Mouse (Mus musculus) myocyte (in vitro differentiated cells): ENCODE data around the gene Hspbp1. TPM values are rescaled to one million over a fixed set of nuclear protein-coding genes. Genes with fewer than 3 reads are reported as not detected.
A peak's percentile ranks its signal among the peaks of the same experiment; 100 is the strongest.

Experiments
- H3K27me3 ChIP-seq: one replicate; pipeline ENCODE4 v1.6.1; 2011; ENCODE audit not compliant: control insufficient read depth, insufficient read depth, insufficient read length
- H3K36me3 ChIP-seq: one replicate; pipeline ENCODE4 v1.6.1; 2011; ENCODE audit not compliant: control insufficient read depth, insufficient read depth
- H3K4me2 ChIP-seq: one replicate; pipeline ENCODE4 v1.6.1; 2011; ENCODE audit warnings: low read depth, control low read depth
- H3K4me3 ChIP-seq: one replicate; pipeline ENCODE4 v1.5.1; 2011; ENCODE audit warnings: mild to moderate bottlenecking, control low read depth, moderate library complexity
- H3K79me2 ChIP-seq: one replicate; pipeline ENCODE4 v1.6.1; 2011; ENCODE audit not compliant: control insufficient read depth, insufficient read depth
- H3ac ChIP-seq: one replicate; pipeline ENCODE4 v1.6.1; 2011; ENCODE audit not compliant: control insufficient read depth, insufficient read length
- CEBPB ChIP-seq: IDR thresholded peaks from 2 replicates; pipeline ENCODE4 v1.6.1; 2011; ENCODE audit warnings: mild to moderate bottlenecking, moderate library complexity; ENCODE audit not compliant: poor library complexity, insufficient read depth, severe bottlenecking
- E2F4 ChIP-seq: IDR thresholded peaks from one replicate; pipeline ENCODE4 v1.6.1; 2011; ENCODE audit warnings: mild to moderate bottlenecking, control low read depth, moderate library complexity; ENCODE audit not compliant: insufficient read depth
- MAX ChIP-seq: IDR thresholded peaks from one replicate; pipeline ENCODE4 v1.6.1; 2011; ENCODE audit warnings: low read depth, mild to moderate bottlenecking, control low read depth
- MYOD1 ChIP-seq, 3 experiments: IDR thresholded peaks; one replicate each; pipeline ENCODE4 v1.6.1; 2011; ENCODE audit warnings: control low read depth in 2 of 3, low read depth in 2 of 3, mild to moderate bottlenecking in 2 of 3, moderate library complexity in 1 of 3; ENCODE audit not compliant: insufficient read length in 2 of 3, control insufficient read depth in 1 of 3
- MYOG ChIP-seq, 3 experiments: IDR thresholded peaks; one replicate each; pipeline ENCODE4 v1.6.1; 2011; ENCODE audit warnings: control low read depth in 2 of 3, low read depth in 2 of 3, mild to moderate bottlenecking in 2 of 3; ENCODE audit not compliant: insufficient read length in 2 of 3, control insufficient read depth in 1 of 3, insufficient read depth in 1 of 3
- POLR2A ChIP-seq: IDR thresholded peaks from one replicate; pipeline ENCODE4 v1.6.1; 2011; ENCODE audit warnings: low read depth, mild to moderate bottlenecking, control low read depth, moderate library complexity; ENCODE audit not compliant: insufficient read length
- POLR2AphosphoS2 ChIP-seq: IDR thresholded peaks from one replicate; pipeline ENCODE4 v1.6.1; 2011; ENCODE audit warnings: low read depth, control low read depth; ENCODE audit not compliant: insufficient read length
- REST ChIP-seq: IDR thresholded peaks from one replicate; pipeline ENCODE4 v1.6.1; 2011; ENCODE audit warnings: mild to moderate bottlenecking, control low read depth, moderate library complexity; ENCODE audit not compliant: insufficient read depth, insufficient read length
- SRF ChIP-seq: IDR thresholded peaks from one replicate; pipeline ENCODE4 v1.6.1; 2011; ENCODE audit warnings: low read depth; ENCODE audit not compliant: control insufficient read depth, insufficient read length
- TCF12 ChIP-seq: IDR thresholded peaks from one replicate; pipeline ENCODE4 v1.6.1; 2011; ENCODE audit warnings: mild to moderate bottlenecking, control low read depth; ENCODE audit not compliant: poor library complexity, insufficient read depth, severe bottlenecking
- TCF3 ChIP-seq: IDR thresholded peaks from one replicate; pipeline ENCODE4 v1.6.1; 2011; ENCODE audit warnings: low read depth, control low read depth; ENCODE audit not compliant: insufficient read length
- USF1 ChIP-seq: IDR thresholded peaks from one replicate; pipeline ENCODE4 v1.6.1; 2011; ENCODE audit warnings: low read depth, mild to moderate bottlenecking, control low read depth, moderate library complexity
- polyA plus RNA-seq: library from polyadenylated mRNA; unstranded; fragments of >200 nt; fragmentation: generic; extraction: Trizol; gene quantifications from one replicate; pipeline ENCODE4 v1.2.1, GENCODE M21; 2012; ENCODE audit warnings: missing spikeins

Hspbp1 gene
- polyA plus RNA-seq: 67.5 TPM

DNA sequence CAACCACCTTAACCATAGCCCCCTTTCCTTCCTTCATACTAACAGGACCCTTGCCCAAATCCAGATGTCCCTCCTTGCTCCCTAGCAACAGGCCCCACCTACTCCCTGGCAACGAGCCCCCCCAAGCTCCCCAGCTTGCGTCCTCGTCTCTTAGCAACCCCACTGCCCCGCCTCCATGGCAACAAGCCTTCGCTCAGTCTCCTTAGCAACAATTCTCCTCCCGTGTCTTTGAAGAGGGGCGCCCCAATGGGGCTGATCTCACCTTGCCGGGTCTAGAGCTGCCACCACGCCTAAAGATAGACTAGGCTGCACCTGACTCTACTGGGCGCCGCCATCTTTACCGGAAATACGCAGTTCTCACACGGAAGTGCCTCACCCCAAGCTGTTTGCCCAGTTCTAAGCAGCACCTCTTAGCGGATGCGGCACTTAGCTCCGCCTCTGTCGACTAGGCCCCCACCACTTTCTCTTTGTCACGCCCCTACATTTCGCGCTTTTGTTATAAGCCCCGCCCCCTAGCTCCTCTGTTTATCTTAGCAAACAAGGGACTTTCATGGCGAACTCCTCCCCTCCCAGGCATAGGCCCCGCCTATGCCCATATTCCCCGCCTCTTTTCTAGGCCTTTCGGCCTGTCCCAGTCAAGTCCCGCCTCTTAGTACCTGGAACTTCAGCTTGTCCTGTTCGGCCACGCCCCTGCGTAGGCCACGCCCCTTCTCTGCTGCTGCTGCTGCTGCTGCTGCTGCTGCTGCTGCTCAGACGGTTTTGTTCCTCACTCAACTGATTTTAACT, at the start of gene Hspbp1:
Gene Hspbp1, minus strand, starts transcription at position 437 of the 786 bp plus-strand sequence.
- Histone ChIP-seq H3K4me3 (peak within 1 kb of the TSS; percentile 84), H3K79me2 (no peaks in the 10 kb centered on the region), H3K27me3 (no peaks in the 10 kb centered on the region), H3K4me2 (peak within 1 kb of the TSS; percentile 89), H3K36me3 (no peaks in the 10 kb centered on the region), H3ac (no peak within 1 kb of the TSS)
- TF ChIP-seq MYOG (IDR thresholded peaks at IDR 0.05; ENCODE audit: control insufficient read depth in 1 of 3, insufficient read depth in 1 of 3, insufficient read length in 2 of 3, low read depth in 2 of 3): no peak
- no peak for TF ChIP-seq POLR2AphosphoS2
- no peak for TF ChIP-seq MAX
- peak; percentile 45 for TF ChIP-seq POLR2A

DNA sequence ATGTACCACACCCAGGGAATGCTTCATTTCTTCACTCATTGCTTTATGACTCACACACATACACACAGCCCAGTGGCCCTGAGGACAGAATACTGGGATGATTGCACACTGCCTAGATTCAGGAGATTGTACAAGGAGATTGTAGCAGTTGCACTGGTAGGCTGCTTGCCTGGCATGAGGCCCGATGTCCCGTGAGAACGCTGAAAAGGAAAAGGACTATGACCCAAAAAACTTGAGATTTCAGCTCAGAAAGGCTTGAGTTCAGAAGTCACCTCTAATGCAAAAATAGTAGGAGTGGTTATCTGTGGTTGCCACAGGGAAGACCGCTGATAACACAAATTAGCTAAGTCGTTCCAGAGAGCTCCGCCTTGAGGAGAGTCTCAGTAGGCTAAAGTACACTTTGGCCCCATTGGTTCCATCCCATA, 48.1 kb upstream of the Hspbp1 start:
- H3K4me3 ChIP-seq: no peak overlapping the region
- no peaks in the 10 kb centered on the region for H3K36me3 ChIP-seq
- no peaks in the 10 kb centered on the region for H3K27me3 ChIP-seq
- H3K4me2 ChIP-seq: no peak overlapping the region
- no peaks in the 10 kb centered on the region for H3K79me2 ChIP-seq
- no peak overlapping the region for H3ac ChIP-seq
- no peak for TF ChIP-seq TCF3
- no peak for TF ChIP-seq POLR2A
- TF ChIP-seq POLR2AphosphoS2: no peak
- TF ChIP-seq REST: no peak
- no peak for TF ChIP-seq MYOD1 (IDR thresholded peaks at IDR 0.05; ENCODE audit: control insufficient read depth in 1 of 3, insufficient read length in 2 of 3, low read depth in 2 of 3)
- no peak for TF ChIP-seq MAX
- TF ChIP-seq E2F4: no peak
- no peak for TF ChIP-seq MYOG (IDR thresholded peaks at IDR 0.05; ENCODE audit: control insufficient read depth in 1 of 3, insufficient read depth in 1 of 3, insufficient read length in 2 of 3, low read depth in 2 of 3)
- TF ChIP-seq TCF12: no peak
- TF ChIP-seq SRF: no peak
- TF ChIP-seq CEBPB: no peak
- TF ChIP-seq USF1: no peak

DNA sequence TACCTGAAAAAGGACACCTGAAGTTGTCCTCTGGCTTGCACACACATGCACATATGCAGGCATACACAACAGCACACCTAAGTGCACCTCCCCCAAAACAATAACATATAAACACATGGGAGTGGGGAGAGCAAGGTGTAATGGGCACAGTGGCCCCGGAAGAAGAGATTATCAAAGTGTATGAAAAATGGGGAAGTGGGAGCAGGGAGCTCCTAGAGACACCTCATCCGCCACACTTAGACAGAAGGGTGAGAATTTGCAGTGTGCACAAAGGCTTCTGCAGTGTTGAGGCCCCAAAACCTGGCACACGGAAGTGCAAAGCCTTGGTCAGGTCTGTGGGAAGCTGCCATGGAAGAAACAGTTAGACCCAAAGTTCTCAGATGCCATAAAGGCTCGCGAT, 46.2 kb upstream of the Hspbp1 start:
- H3K4me3 ChIP-seq: no peak overlapping the region
- no peaks in the 10 kb centered on the region for H3K79me2 ChIP-seq
- no peak overlapping the region for H3K4me2 ChIP-seq
- H3ac ChIP-seq: no peak overlapping the region
- no peaks in the 10 kb centered on the region for H3K36me3 ChIP-seq
- TF ChIP-seq SRF (no peak), CEBPB (no peak), POLR2A (no peak), REST (no peak), MYOD1 (IDR thresholded peaks at IDR 0.05; ENCODE audit: control insufficient read depth in 1 of 3, insufficient read length in 2 of 3, low read depth in 2 of 3) (no peak), TCF12 (no peak), MYOG (IDR thresholded peaks at IDR 0.05; ENCODE audit: control insufficient read depth in 1 of 3, insufficient read depth in 1 of 3, insufficient read length in 2 of 3, low read depth in 2 of 3) (no peak), E2F4 (no peak), TCF3 (no peak), USF1 (no peak), MAX (no peak), POLR2AphosphoS2 (no peak)
- no peaks in the 10 kb centered on the region for H3K27me3 ChIP-seq

DNA sequence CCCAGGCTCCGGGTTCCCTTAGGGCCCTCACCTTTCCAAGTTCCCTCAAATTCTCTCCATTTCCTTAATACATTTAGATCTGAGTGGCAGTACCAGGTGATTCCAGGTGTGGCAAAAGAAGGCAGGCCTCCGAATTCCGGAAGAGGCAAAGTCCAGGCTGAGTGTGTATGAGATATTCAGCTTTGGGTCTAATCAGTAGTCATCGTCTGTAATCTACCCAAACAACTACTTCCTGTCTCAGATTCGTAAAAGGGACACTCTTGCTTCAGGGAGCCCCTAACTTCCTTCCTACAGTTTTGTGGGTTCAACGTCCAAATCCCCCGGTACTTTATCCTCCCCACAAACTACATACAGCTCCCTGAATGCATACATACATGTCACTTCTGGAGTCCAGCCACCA, 40.3 kb upstream of the Hspbp1 start, which contains the start of gene Tmem150b:
Gene Tmem150b, minus strand, starts transcription at position 81 of the 400 bp plus-strand sequence.
- H3K4me2 ChIP-seq: no peak within 1 kb of the TSS
- H3K27me3 ChIP-seq: no peaks in the 10 kb centered on the region
- H3K79me2 ChIP-seq: no peaks in the 10 kb centered on the region
- no peak within 1 kb of the TSS for H3ac ChIP-seq
- no peaks in the 10 kb centered on the region for H3K36me3 ChIP-seq
- no peak for TF ChIP-seq CEBPB
- TF ChIP-seq POLR2A: no peak
- no peak for TF ChIP-seq SRF
- no peak for TF ChIP-seq TCF12
- H3K4me3 ChIP-seq: no peak within 1 kb of the TSS

DNA sequence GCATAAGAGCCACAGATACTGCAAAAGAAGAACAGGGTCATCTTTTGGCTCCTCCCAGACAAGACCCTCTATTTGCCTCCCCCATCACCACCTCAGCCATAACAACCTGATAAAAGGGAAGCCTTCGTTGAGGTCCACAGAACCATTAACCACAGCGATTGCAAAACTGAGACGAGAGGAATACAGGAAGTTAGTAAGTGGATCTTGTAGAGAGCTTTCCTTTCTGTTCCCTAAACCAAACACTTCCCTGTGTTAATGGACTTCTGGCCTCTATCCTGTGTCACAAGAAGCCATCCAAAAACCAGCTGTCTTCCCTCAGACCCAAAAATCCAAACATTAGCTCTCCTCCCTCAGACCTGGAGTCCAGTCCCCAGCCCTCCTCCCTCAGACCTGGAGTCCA, 39.5 kb upstream of the Hspbp1 start:
- no peak overlapping the region for H3ac ChIP-seq
- TF ChIP-seq POLR2AphosphoS2 (no peak), MYOG (IDR thresholded peaks at IDR 0.05; ENCODE audit: control insufficient read depth in 1 of 3, insufficient read depth in 1 of 3, insufficient read length in 2 of 3, low read depth in 2 of 3) (no peak), E2F4 (no peak), REST (no peak), CEBPB (no peak), TCF12 (no peak), TCF3 (no peak), SRF (no peak), USF1 (no peak), POLR2A (no peak), MAX (no peak), MYOD1 (IDR thresholded peaks at IDR 0.05; ENCODE audit: control insufficient read depth in 1 of 3, insufficient read length in 2 of 3, low read depth in 2 of 3) (no peak)
- H3K4me3 ChIP-seq: no peak overlapping the region
- no peaks in the 10 kb centered on the region for H3K27me3 ChIP-seq
- no peaks in the 10 kb centered on the region for H3K79me2 ChIP-seq
- H3K4me2 ChIP-seq: no peak overlapping the region
- no peaks in the 10 kb centered on the region for H3K36me3 ChIP-seq
